Mouse (Mus musculus): ENCODE results near the gene Tha1.

GRCm38 (mm10) chr11:117880336-117880976 lies 7.2 kb upstream of the Tha1 start:
- TF ChIP-seq GATA1 (IDR thresholded peaks at IDR 0.05; ENCODE audit: low read length) (no peak), TAL1 (IDR thresholded peaks at IDR 0.05; ENCODE audit: low read length) (no peak)

Measured in erythroblast, embryonic 14.5 days (primary cell).